Mouse (Mus musculus) heart, postnatal 0 days (tissue): ENCODE measurements around the gene Aprt. TPM values are rescaled to one million over a fixed set of nuclear protein-coding genes. Genes with fewer than 3 reads are reported as not detected.

Experiments
- ATAC-seq: fragments of 200-750 bp; cut with Nextera tagmentation; 2 replicates; pipeline ENCODE4 v1.8.0; 2017; ENCODE audit warnings: low read depth, moderate number of reproducible peaks, moderate library complexity; ENCODE audit not compliant: insufficient read depth
- DNase-seq: peaks from one replicate; pipeline ENCODE4 v3.0.0-alpha.2; 2016; ENCODE audit warnings: low spot score
- H3K27ac ChIP-seq: fragments of 300-500 bp; sonication (generic); 2 replicates; pipeline ENCODE4 v1.5.1; 2014; ENCODE audit warnings: low read depth, mild to moderate bottlenecking
- H3K27me3 ChIP-seq: fragments of 300-500 bp; sonication (generic); 2 replicates; pipeline ENCODE4 v1.6.1; 2014; ENCODE audit warnings: low read length, mixed read lengths; ENCODE audit not compliant: control insufficient read depth, insufficient read depth
- H3K36me3 ChIP-seq: fragments of 300-500 bp; sonication (generic); replicated peaks from 2 replicates; pipeline ENCODE4 v1.6.1; 2014; ENCODE audit warnings: low read length, mixed read lengths; ENCODE audit not compliant: control insufficient read depth, insufficient read depth
- H3K4me1 ChIP-seq: fragments of 300-500 bp; sonication (generic); 2 replicates; pipeline ENCODE4 v1.6.1; 2014; ENCODE audit warnings: antibody characterized with exemption; ENCODE audit not compliant: control insufficient read depth, insufficient read depth
- H3K4me2 ChIP-seq: fragments of 300-500 bp; sonication (generic); 2 replicates; pipeline ENCODE4 v1.6.1; 2014; ENCODE audit warnings: low read depth, mild to moderate bottlenecking, low read length, moderate library complexity
- H3K4me3 ChIP-seq: fragments of 300-500 bp; sonication (generic); 2 replicates; pipeline ENCODE4 v1.5.1; 2014; ENCODE audit warnings: low read depth, low read length
- H3K9ac ChIP-seq: fragments of 300-500 bp; sonication (generic); replicated peaks from 2 replicates; pipeline ENCODE4 v1.6.1; 2014; ENCODE audit warnings: low read depth, low read length, mixed read lengths
- H3K9me3 ChIP-seq: fragments of 300-500 bp; sonication (generic); replicated peaks from 2 replicates; pipeline ENCODE4 v1.6.1; 2016; ENCODE audit warnings: low read length; ENCODE audit not compliant: control insufficient read depth
- CTCF ChIP-seq: IDR thresholded peaks from 2 replicates; pipeline ENCODE4 v1.5.1; 2016; ENCODE audit warnings: antibody characterized with exemption, control low read depth, low read depth
- EP300 ChIP-seq: IDR thresholded peaks from 2 replicates; pipeline ENCODE4 v1.6.1; 2016; ENCODE audit warnings: antibody characterized with exemption, low read depth
- WGBS: fragments of 180-500 bp; shearing (Covaris S2); extraction: QIAGEN DNeasy Blood & Tissue Kit; methylation state at CpG from one replicate; pipeline ENCODE4 v1.1.7; 2014; 5-methylcytosine and 5-hydroxymethylcytosine counted together
- polyA plus RNA-seq: library from polyadenylated mRNA; unstranded; fragments of >200 nt; fragmentation: Nextera tagmentation; extraction: Ambion mirVana; gene quantifications from 2 replicates; pipeline ENCODE4 v1.2.1, GENCODE M21; 2015
- total RNA-seq: library from RNA; depleted of rRNA; stranded (reverse); fragments of >200 nt; gene quantifications from 2 replicates; pipeline ENCODE4 v1.2.3, GENCODE M21; 2014; ENCODE audit warnings: low replicate concordance

The Aprt gene
- total and polyA plus RNA-seq, 2 experiments from 2014 or later: 112 to 119 TPM

- Histone ChIP-seq H3K27ac (no peak overlapping the region), H3K27me3 (no peaks in the 10 kb centered on the region), H3K36me3 (0 out of 2 replicates have a peak, but pooled peaks cover 11% of the 10 kb centered on the region), H3K9me3 (no peaks in the 10 kb centered on the region), H3K4me1 (peaks cover 8% of the 10 kb centered on the region; the same call in 1 of the 2 replicates), H3K4me3 (no peak overlapping the region), H3K9ac (no peak overlapping the region), H3K4me2 (no peak overlapping the region)
- WGBS: 92% methylated on average over 9 of the region's 9 CpGs
- TF ChIP-seq EP300: no peak
- TF ChIP-seq CTCF: no peak
- ATAC-seq: no peak
- DNase-seq: no peak
These were observed 24.0 kb upstream of the Aprt start for GRCm38 (mm10) chr8:122600666-122601065.

- DNase-seq: no peak
- Histone ChIP-seq H3K4me2 (no peak overlapping the region), H3K9ac (no peak overlapping the region), H3K36me3 (0 out of 2 replicates have a peak, but pooled peaks cover 17% of the 10 kb centered on the region), H3K9me3 (no peaks in the 10 kb centered on the region), H3K4me1 (no peaks in the 10 kb centered on the region), H3K27ac (no peak overlapping the region), H3K4me3 (no peak overlapping the region), H3K27me3 (no peaks in the 10 kb centered on the region)
- ATAC-seq: no peak
- 51% methylated on average over 4 of the region's 4 CpGs for WGBS
- no peak for TF ChIP-seq EP300
- no peak for TF ChIP-seq CTCF
These were observed 19.3 kb upstream of the Aprt start for GRCm38 (mm10) chr8:122596031-122596430.

DNA sequence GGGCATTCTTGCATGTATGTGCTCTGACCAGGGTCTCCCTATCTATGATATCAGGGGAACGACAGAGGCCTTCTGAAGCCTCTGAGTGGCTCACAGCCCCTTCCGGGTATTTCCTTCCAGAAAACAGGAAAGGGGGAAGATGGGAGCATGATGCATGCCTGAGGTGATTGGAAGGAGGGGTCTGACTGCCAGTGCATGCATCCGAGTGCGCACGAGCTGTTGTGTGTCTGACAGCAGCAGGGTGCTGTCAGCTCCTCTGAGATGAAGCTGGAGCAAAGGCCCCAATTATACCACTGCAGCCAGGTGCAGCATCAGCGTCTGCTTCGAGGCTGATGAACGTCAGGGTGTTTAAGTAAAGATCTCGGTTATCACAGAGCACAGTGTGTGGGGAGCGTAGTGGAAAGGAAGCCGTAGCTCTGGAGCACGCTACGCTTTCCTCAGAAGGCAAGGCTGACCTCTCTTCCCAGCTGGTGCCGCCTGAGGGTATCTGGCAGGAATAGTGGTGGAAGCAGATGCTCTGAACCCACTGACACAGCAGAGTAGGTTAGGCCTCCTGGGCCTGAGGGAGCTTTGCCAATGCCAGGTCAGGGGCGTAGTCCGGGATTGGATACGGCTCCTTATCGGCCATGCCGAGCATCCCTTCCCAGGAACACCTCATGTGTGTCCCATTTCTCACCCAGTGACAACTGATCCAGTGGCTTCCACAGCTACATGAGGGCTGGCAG is 17.2 kb upstream of the Aprt start:
- 0 out of 2 replicates have a peak, but pooled peaks cover 16% of the 10 kb centered on the region for H3K36me3 ChIP-seq
- no peaks in the 10 kb centered on the region for H3K9me3 ChIP-seq
- WGBS: 75% methylated on average over 19 of the region's 19 CpGs
- no peak for DNase-seq
- no peak overlapping the region for H3K27ac ChIP-seq
- no peak overlapping the region for H3K4me3 ChIP-seq
- no peak overlapping the region for H3K9ac ChIP-seq
- H3K4me1 ChIP-seq: no peaks in the 10 kb centered on the region
- H3K27me3 ChIP-seq: no peaks in the 10 kb centered on the region
- no peak overlapping the region for H3K4me2 ChIP-seq
- ATAC-seq: no peak
- no peak for TF ChIP-seq EP300

GRCm38 (mm10) chr8:122593240-122593639 is 16.5 kb upstream of the Aprt start:
- Histone ChIP-seq H3K27me3 (no peaks in the 10 kb centered on the region), H3K9ac (no peak overlapping the region), H3K4me1 (no peaks in the 10 kb centered on the region), H3K27ac (no peak overlapping the region), H3K9me3 (no peaks in the 10 kb centered on the region), H3K36me3 (0 out of 2 replicates have a peak, but pooled peaks cover 11% of the 10 kb centered on the region), H3K4me3 (no peak overlapping the region), H3K4me2 (no peak overlapping the region)
- TF ChIP-seq EP300 (no peak), CTCF (no peak)
- DNase-seq: no peak
- 63% methylated on average over 12 of the region's 12 CpGs for WGBS
- ATAC-seq: no peak

DNA sequence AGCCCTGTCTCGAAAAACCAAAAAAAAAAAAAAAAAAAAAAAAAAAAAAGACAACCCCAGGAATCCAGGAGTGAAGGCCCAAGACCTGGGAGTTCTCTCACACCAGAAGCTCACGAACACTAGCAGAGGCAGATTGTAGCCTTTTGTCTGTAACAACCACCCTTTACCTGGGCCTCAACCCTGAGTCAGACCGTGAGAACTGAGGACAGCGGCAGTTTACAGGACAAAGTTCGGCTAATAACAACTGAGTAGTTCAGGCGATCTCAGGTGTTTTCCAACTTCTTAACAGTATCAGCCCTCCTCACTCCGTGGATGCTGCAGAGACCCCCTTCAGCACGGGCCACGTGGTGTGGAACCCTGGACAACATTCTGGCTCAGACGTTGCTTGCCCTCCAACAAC is 10.0 kb upstream of the Aprt start:
- ATAC-seq (no peak), DNase-seq (no peak)
- no peak overlapping the region for H3K9ac ChIP-seq
- TF ChIP-seq CTCF: no peak
- TF ChIP-seq EP300: no peak
- WGBS: 88% methylated on average over 10 of the region's 10 CpGs
- H3K4me1 ChIP-seq: no peaks in the 10 kb centered on the region
- H3K9me3 ChIP-seq: no peaks in the 10 kb centered on the region
- H3K36me3 ChIP-seq: no peaks in the 10 kb centered on the region
- no peaks in the 10 kb centered on the region for H3K27me3 ChIP-seq
- no peak overlapping the region for H3K4me3 ChIP-seq
- no peak overlapping the region for H3K27ac ChIP-seq
- H3K4me2 ChIP-seq: no peak overlapping the region

DNA sequence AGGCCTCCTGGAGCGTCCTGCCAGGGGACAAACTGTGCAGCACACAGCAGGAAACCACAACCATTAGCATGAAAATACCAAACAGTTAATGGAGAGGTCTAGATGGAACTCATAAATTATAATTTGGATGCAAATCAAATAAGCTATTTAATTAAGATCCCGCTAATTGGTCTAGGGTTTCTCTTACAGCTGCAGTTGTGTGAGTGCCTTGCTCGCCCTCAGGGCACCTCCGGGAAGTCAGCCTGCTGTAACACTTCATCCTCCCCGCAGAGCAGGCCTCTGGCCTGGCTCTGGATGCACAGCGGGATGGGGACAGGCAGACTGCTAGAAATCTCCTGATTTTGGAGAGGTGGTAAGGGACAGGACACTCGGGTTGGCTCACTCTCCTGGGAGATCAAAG is 9.5 kb upstream of the Aprt start:
- no peaks in the 10 kb centered on the region for H3K9me3 ChIP-seq
- TF ChIP-seq EP300: no peak
- no peak for TF ChIP-seq CTCF
- no peak for DNase-seq
- 81% methylated on average over 7 of the region's 7 CpGs for WGBS
- no peak overlapping the region for H3K9ac ChIP-seq
- no peak overlapping the region for H3K27ac ChIP-seq
- ATAC-seq: no peak
- H3K27me3 ChIP-seq: no peaks in the 10 kb centered on the region
- H3K4me2 ChIP-seq: no peak overlapping the region
- no peaks in the 10 kb centered on the region for H3K36me3 ChIP-seq
- H3K4me1 ChIP-seq: no peaks in the 10 kb centered on the region
- no peak overlapping the region for H3K4me3 ChIP-seq
